Mouse (Mus musculus) liver, embryonic 14.5 days (tissue): ENCODE results near the gene Lrrc45. TPM values are rescaled to one million over a fixed set of nuclear protein-coding genes. Genes with fewer than 3 reads are reported as not detected.

Experiments
- ATAC-seq: fragments of 200-750 bp; cut with Nextera tagmentation; 2 replicates; pipeline ENCODE4 v1.8.0; 2017; ENCODE audit warnings: moderate number of reproducible peaks, mild to moderate bottlenecking, moderate library complexity; ENCODE audit not compliant: insufficient read depth
- DNase-seq, 3 experiments: peaks; one replicate each; pipeline ENCODE4 v3.0.0-alpha.2; 2012 to 2013; ENCODE audit warnings: low read depth in 3 of 3, low spot score in 3 of 3
- H3K27ac ChIP-seq: fragments of 300-500 bp; sonication (generic); 2 replicates; pipeline ENCODE4 v1.5.1; 2014; ENCODE audit warnings: moderate library complexity, mild to moderate bottlenecking, control low read depth, inconsistent platforms
- H3K27me3 ChIP-seq: fragments of 300-500 bp; sonication (generic); 2 replicates; pipeline ENCODE4 v1.6.1; 2014; ENCODE audit warnings: mild to moderate bottlenecking, low read length, moderate library complexity; ENCODE audit not compliant: control insufficient read depth, insufficient read depth
- H3K36me3 ChIP-seq: fragments of 300-500 bp; sonication (generic); replicated peaks from 2 replicates; pipeline ENCODE4 v1.6.1; 2014; ENCODE audit warnings: low read depth; ENCODE audit not compliant: control insufficient read depth, insufficient read depth
- H3K4me1 ChIP-seq, 2 experiments: fragments of 200-500 bp in 1 of 2; fragments of 300-500 bp in 1 of 2; sonication (generic) in 1 of 2; replicated peaks; 2 replicates each; pipeline ENCODE4 v1.6.1; 2012 to 2014; ENCODE audit warnings: antibody characterized with exemption in 1 of 2, inconsistent platforms in 1 of 2, low read length in 1 of 2; ENCODE audit not compliant: control insufficient read depth in 2 of 2, insufficient read depth in 2 of 2
- H3K4me2 ChIP-seq: fragments of 300-500 bp; sonication (generic); 2 replicates; pipeline ENCODE4 v1.6.1; 2014; ENCODE audit warnings: low read depth, mild to moderate bottlenecking, control low read depth, moderate library complexity
- H3K4me3 ChIP-seq, 2 experiments: fragments of 200-500 bp in 1 of 2; fragments of 300-500 bp in 1 of 2; sonication (generic) in 1 of 2; 2 replicates each; pipeline ENCODE4 v1.5.1; 2012 to 2014; ENCODE audit warnings: low read depth in 2 of 2, low read length in 2 of 2, mild to moderate bottlenecking in 2 of 2, control low read depth in 1 of 2, inconsistent platforms in 1 of 2, moderate library complexity in 1 of 2; ENCODE audit not compliant: insufficient read depth in 1 of 2
- H3K9ac ChIP-seq: fragments of 300-500 bp; sonication (generic); replicated peaks from 2 replicates; pipeline ENCODE4 v1.6.1; 2014; ENCODE audit warnings: mild to moderate bottlenecking, control low read depth, moderate library complexity
- H3K9me3 ChIP-seq: fragments of 300-500 bp; sonication (generic); 2 replicates; pipeline ENCODE4 v1.6.1; 2016; ENCODE audit warnings: low read length, mixed read lengths; ENCODE audit not compliant: control insufficient read depth
- CTCF ChIP-seq: IDR thresholded peaks from 2 replicates; pipeline ENCODE4 v1.5.1; 2016; ENCODE audit warnings: antibody characterized with exemption, low read depth, control low read depth
- EP300 ChIP-seq: IDR thresholded peaks from 2 replicates; pipeline ENCODE4 v1.6.1; 2016; ENCODE audit warnings: antibody characterized with exemption, low read depth
- WGBS: fragments of 180-500 bp; shearing (Covaris S2); extraction: QIAGEN DNeasy Blood & Tissue Kit; methylation state at CpG from one replicate; pipeline ENCODE4 v1.1.7; 2014; ENCODE audit not compliant: insufficient replicate concordance; 5-methylcytosine and 5-hydroxymethylcytosine counted together
- polyA plus RNA-seq, 2 experiments: library from polyadenylated mRNA; depleted of rRNA in 1 of 2; stranded (reverse) in 1 of 2; unstranded in 1 of 2; fragments of >200 nt; fragmentation: Nextera tagmentation in 1 of 2; extraction: Ambion mirVana in 1 of 2; gene quantifications; 2 replicates each; pipeline versions ENCODE4 v1.2.1 to v1.2.3; 2012 to 2014

Lrrc45 gene
- polyA plus RNA-seq, 2 experiments = 6.2 to 9.3 TPM

DNA sequence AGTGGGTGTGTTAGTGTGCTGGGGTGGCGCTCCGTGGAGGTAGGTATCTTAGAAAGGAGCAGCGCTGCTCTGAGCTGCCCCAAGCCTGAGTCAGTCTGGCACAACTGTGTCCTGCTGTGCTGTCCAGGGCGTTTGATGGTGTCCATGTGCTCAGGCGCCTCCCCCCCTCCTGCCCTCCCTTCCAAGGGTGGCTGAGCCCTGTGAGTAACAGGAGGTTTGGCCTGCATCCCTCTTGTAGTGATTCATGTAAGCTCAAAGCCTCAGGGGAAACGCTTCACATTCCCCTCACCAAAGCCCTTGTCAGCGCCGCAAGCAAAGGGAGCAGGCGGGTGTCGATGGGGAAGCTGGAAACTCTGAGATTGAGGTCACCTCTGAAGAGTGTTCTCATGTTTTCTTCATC lies 16.0 kb upstream of the Lrrc45 start:
- Histone ChIP-seq H3K9ac (no peak overlapping the region), H3K9me3 (no peaks in the 10 kb centered on the region), H3K27me3 (no peaks in the 10 kb centered on the region), H3K4me1 (no peaks in the 10 kb centered on the region), H3K4me3 (no peak overlapping the region), H3K27ac (no peak overlapping the region), H3K4me2 (no peak overlapping the region), H3K36me3 (no peaks in the 10 kb centered on the region)
- WGBS = 67% methylated on average over 10 of the region's 10 CpGs
- DNase-seq (no peak), ATAC-seq (no peak)
- TF ChIP-seq EP300 (no peak), CTCF (no peak)

DNA sequence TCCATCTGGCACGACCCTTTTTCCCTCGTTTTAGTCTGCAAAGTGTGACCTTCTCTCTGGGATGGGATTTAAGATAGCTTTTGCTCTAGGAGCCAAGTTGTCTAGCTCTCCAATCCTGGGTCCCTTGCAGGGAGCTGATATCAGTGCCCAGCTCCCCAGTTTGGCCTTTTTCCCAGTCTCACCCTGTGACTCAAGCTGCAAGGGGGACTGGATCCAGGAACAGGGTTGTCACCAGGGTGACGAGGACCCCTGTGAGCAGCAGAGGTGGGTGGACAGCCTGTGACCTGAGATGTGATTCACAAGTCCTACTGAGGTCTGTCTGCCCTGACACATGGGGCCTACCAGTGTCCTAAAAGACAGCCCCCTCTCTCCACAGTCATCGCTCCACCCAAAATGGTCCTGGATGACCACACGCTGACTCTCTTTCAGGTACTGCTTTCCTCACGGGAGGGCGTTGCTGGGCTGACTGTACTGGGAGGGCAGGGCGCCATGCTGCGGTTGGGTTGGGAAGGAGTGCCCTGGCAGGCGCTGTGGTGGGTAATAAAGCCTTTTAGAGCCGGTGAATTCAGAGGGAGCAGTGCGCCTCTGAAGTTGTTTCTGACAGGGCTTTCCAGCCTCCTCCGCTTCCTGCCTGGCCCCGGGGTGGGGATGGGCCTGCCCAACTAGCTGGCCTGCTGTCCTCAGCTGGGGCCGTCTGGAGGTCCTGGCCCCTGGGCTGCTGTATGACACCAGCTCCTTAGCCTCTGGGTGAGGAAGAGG lies 9.8 kb upstream of the Lrrc45 start:
- H3K4me1 ChIP-seq = no peaks in the 10 kb centered on the region; a peak in 1 of 4 replicates
- no peaks in the 10 kb centered on the region for H3K27me3 ChIP-seq
- ATAC-seq = no peak
- H3K9ac ChIP-seq = no peak overlapping the region
- no peak for DNase-seq
- no peak overlapping the region for H3K4me2 ChIP-seq
- no peaks in the 10 kb centered on the region for H3K9me3 ChIP-seq
- WGBS = 75% methylated on average over 15 of the region's 15 CpGs
- H3K4me3 ChIP-seq = no peak overlapping the region
- TF ChIP-seq CTCF (0 out of 2 replicates have a peak, but pooled peaks have one; percentile 2), EP300 (no peak)
- no peaks in the 10 kb centered on the region for H3K36me3 ChIP-seq
- H3K27ac ChIP-seq = no peak overlapping the region

DNA sequence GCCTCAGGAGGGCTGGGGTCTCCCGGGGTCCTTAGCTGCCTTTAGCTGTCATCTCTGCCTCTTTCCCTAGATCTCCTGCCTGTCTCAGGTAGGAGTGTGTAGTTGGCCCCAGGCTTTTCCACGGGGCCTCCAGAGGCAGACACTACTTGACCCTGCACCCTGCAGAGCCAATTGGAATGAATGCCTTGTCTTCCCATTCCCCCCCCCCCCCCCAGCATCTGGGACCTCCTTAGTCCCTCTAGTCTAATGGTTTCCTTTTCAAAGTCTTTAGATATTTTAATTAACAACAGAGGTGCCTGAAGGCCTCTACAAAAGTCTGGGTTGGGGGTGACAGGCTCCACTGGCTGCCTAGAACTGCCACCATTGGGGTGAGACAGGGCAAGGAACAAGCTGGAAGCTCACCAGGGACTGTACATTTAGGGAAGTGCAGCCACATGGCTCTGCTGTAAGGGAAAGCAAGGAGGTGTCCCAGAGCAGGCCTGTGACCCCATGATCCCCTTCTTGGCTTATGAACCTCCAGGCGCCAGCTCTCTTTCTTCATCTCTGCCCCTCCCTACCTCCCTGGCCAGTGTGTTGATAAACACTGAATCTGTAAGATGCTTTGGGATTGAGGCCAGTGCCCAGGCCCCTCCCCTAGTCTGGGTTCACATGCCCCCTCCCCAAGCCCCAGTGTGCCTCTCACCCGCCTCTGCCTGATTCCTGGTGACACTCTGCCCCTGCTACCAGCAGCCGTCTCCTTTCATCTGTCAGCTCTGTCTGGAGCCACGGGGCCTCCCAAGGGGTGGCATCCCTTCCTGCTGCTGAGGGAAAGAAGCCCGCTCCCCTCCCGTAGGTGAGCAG lies 9.0 kb upstream of the Lrrc45 start:
- DNase-seq (no peak), ATAC-seq (no peak)
- no peaks in the 10 kb centered on the region; a peak in 1 of 4 replicates for H3K4me1 ChIP-seq
- 63% methylated on average over 8 of the region's 8 CpGs for WGBS
- no peaks in the 10 kb centered on the region for H3K36me3 ChIP-seq
- H3K9me3 ChIP-seq = no peaks in the 10 kb centered on the region
- H3K27ac ChIP-seq = no peak overlapping the region
- H3K4me2 ChIP-seq = no peak overlapping the region
- no peak overlapping the region for H3K4me3 ChIP-seq
- TF ChIP-seq CTCF = no peak
- no peak for TF ChIP-seq EP300
- no peaks in the 10 kb centered on the region for H3K27me3 ChIP-seq
- no peak overlapping the region for H3K9ac ChIP-seq

DNA sequence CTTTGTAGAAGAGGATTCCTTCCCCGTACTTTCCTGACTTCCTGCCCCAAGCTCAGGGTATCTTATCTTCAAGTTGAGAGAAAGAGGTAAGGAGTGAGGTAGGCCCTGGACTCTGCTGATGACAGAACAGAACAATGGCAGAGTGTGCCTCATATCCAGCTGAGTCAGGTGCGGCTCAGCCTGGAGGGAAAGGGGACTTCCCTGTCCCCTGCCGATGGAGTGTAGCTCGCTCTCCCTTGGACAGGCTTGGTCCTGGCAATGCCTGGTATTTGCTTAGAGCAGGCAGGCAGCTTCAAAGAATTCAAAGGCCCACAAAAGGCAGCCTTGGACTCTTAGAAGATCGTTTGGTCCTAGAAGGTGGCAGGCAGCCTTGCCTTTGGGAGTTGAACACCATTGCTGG lies 7.6 kb upstream of the Lrrc45 start:
- Histone ChIP-seq H3K36me3 (no peaks in the 10 kb centered on the region), H3K4me3 (no peak overlapping the region), H3K27me3 (no peaks in the 10 kb centered on the region), H3K9me3 (no peaks in the 10 kb centered on the region), H3K27ac (no peak overlapping the region), H3K4me2 (no peak overlapping the region), H3K4me1 (no peaks in the 10 kb centered on the region; a peak in 1 of 4 replicates), H3K9ac (no peak overlapping the region)
- ATAC-seq = no peak
- TF ChIP-seq CTCF (no peak), EP300 (no peak)
- 62% methylated on average over 5 of the region's 5 CpGs for WGBS
- no peak for DNase-seq

DNA sequence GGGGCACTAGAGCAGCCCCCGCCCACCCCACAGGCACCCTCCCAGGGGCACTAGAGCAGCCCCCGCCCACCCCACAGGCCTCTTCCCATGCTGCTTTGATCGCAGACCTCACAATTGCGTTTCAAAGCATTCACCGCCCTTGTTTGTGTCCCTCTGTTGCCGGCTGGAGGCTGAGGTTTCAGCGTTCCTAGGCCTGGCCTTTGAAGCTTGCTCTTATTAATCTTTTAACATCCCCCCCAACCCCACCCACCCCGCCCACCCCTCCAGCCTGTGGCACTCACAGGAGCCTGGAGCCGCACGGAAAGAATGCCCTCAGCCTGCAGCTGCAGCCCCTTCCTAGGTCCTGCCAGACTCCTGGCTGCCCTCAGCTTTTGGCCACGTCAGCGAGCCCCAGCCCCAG lies 6.5 kb upstream of the Lrrc45 start:
- no peak overlapping the region for H3K4me3 ChIP-seq
- H3K4me2 ChIP-seq = no peak overlapping the region
- ATAC-seq = no peak
- H3K36me3 ChIP-seq = no peaks in the 10 kb centered on the region
- no peak overlapping the region for H3K9ac ChIP-seq
- WGBS = 46% methylated on average over 12 of the region's 12 CpGs
- H3K4me1 ChIP-seq = no peaks in the 10 kb centered on the region; a peak in 1 of 4 replicates
- TF ChIP-seq EP300 (no peak), CTCF (no peak)
- H3K9me3 ChIP-seq = no peaks in the 10 kb centered on the region
- no peak for DNase-seq
- no peaks in the 10 kb centered on the region for H3K27me3 ChIP-seq
- H3K27ac ChIP-seq = no peak overlapping the region
